Mouse (Mus musculus): ENCODE measurements around the gene Npas3.

Gene Npas3

DNA sequence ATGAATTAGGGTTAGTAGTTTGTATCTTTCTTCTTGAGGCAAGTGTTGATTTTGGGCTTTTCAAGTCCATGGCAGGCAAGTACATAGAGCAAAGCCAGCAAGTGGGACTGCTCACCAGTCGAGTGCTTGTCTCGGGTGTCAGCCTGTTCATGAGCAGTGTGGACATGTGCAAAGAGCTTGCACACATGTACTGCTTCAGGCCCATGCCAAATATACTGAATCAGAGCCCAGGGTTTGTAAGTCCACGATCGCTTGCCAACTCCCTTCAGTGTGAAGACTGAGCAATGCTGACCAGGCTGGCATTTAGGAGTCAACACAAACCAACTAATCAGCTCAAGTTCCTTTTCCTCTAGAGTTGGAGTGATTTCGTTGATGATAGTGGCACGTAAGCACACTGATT is 805.1 kb downstream of the Npas3 start:
- no peak for DNase-seq (ENCODE audit: low spot score in 2 of 2)

DNA sequence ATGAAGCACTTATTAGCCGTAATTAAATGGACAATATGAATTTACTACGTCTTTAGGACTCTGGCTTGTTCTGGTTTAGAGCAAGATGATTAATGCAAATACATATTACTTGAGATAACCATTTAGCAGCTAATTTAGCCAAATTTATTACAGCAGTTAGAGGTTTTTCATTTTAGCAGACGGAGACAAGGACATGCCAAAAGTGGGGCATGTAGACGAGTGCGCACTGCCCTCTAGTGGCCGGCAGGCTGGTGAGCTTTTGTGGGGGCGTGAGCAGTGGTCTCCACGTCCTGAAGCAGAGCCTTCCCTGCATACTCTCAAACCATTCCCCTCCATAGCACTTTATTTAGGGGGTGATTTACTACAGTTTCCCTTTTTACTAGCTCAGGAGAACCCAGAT is 812.3 kb downstream of the Npas3 start:
- DNase-seq (ENCODE audit: low spot score in 2 of 2), result peak; percentile 25 to 44

DNA sequence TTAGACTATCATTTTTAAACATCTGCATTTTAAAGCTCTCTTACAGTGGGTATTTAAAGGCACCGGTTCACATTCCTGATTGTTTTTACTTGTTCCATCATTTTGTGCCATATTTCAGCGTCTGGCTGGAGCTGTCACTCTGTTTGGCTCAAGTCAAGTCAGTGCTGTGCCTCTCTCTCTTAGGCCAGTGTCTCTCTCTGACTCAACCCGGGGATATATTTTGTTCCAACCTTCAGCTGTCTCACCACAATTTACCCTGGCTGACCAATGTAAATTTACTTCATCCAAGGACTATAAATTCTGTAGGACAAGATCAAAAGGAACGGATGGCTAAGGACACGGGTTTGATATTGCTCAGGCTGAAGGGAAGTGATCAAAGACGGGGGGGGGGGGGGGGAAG is 812.7 kb downstream of the Npas3 start:
- DNase-seq (ENCODE audit: low spot score in 2 of 2), result no peak

DNA sequence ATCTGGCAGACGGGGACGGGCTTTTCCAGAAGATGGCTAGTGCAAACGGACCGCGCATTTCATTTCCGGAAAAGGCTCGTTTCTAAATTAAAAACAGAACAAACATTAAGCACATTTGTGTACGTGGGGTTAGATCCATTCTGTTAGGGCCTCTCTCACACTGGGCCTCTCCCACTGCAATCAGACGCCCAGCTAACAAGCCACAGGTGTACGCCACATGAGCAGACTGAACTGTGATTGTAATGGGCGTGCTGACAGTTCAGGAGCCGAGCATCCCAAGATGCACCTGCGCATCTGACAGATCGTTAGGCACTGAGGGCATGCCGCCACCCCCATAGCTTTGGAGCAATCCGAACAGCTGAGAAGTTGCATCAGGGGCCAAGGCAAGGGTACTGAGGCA is 816.5 kb downstream of the Npas3 start:
- DNase-seq (ENCODE audit: low spot score in 2 of 2), result no peak

DNA sequence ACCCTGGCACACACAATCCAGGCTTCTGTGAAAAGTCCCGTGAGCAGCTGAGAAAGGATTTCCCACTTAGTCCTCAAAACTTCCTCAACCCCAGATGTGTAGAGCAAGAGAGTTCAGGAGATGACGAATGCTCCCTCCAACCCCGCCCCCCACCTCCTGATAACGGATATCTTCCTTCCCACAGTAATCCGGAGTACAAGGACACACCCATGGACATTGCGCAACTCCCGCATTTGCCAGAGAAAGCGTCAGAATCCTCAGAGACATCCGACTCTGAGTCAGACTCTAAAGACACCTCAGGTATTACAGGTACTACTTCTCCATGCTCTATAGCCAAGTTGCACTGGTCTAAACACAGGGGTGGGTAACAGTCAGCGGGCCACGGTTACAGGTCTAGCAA is 817.1 kb downstream of the Npas3 start:
- DNase-seq (ENCODE audit: low spot score in 2 of 2), result peak in 1 of 2 experiments; percentile 5

DNA sequence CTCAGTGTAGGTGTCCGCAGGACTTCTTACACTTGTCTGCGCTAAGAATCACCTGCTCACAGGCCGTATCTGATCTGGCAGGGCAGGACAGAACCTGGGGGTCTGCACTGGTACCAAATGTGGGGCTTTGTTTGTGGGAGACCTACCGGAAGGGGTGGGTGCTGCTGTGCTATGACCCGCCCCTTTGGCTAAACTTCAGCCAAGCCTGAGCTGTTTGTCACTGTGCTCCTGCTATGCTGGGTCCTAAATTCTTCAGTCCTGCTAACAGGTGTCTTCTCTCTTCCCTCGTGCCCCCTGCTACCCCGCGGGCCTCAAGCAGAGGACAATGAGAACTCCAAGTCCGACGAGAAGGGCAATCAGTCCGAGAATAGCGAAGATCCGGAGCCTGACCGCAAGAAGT is 818.9 kb downstream of the Npas3 start:
- no peak for DNase-seq (ENCODE audit: low spot score in 2 of 2)

DNA sequence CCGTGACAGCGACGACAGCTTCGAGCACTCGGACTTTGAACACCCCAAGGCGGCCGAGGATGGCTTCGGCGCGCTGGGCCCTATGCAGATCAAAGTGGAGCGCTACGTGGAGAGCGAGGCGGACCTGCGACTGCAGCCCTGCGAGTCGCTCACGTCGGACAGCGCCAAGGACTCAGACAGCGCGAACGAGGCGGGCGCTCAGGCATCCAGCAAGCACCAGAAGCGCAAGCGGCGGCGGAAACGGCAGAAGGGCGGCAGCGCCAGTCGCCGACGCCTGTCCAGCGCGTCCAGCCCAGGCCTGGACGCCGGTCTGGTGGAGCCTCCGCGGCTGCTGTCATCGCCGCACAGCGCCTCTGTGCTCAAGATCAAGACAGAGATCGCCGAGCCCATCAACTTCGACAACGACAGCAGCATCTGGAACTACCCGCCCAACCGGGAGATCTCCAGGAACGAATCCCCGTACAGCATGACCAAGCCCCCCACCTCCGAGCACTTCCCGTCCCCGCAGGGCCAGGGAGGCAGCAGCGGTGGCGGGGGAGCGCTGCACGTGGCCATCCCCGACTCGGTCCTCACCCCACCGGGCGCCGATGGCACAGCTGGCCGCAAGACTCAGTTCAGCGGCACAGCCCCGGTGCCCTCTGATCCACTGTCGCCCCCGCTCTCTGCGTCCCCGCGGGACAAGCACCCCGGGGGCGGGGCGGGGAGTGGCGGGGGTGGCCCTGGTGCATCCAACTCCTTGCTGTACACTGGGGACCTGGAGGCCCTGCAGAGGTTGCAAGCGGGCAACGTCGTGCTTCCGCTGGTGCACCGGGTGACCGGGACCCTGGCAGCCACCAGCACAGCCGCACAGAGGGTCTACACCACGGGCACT is 819.6 kb downstream of the Npas3 start:
- peak; percentile 6 to 9 for DNase-seq (ENCODE audit: low spot score in 2 of 2)

DNA sequence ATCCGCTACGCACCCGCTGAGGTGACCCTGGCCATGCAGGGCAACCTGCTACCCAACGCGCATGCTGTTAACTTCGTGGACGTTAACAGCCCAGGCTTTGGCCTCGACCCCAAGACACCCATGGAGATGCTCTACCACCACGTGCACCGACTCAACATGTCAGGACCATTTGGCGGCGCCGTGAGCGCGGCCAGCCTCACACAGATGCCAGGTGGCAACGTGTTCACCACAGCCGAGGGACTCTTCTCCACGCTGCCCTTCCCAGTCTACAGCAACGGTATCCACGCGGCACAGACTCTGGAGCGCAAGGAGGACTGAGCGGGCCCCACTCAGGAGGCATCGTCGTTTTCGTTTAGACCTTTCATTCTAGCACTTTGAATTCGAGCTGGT is 820.3 kb downstream of the Npas3 start:
- no peak for DNase-seq (ENCODE audit: low spot score in 2 of 2)

DNA sequence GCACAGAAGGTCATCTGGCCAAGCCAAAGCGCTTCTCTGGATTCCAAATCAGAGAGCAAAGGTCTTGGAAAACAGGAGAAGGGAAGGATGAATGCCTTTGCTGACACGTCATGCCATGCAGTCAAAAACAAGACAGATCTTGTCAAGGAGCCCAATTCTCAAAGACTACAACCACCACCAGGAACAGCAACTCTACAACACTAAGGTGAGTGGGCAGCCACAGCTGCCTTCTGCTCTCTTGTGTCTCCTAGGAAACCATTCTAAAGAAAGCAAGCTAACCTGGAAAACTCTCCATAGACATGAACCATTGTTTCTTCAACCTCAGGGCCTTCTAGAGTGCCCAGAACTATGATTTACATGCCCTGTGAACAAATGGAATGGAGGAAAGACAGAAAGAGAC is 825.5 kb downstream of the Npas3 start:
- no peak for DNase-seq (ENCODE audit: low spot score in 2 of 2)

DNA sequence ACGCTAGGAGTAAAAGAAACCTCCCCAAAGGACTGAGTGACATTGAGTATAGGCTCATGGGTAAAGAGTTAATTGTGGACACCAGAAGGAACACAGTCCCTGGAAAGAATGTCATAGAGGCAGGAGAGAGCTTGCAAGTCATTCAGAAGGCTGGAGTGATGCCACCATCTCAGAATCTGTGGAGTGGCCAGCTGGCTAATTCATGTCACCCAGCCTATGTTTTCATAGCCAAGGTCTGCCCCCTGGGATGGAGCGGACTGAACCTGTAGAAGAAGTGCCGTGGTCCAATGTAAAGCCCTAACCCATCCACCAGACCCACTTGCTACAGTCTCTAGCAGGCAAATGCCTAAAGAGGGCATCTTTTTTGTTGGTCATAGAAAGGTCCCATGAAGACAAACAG is 832.5 kb downstream of the Npas3 start:
- no peak for DNase-seq (ENCODE audit: low spot score in 2 of 2)

DNA sequence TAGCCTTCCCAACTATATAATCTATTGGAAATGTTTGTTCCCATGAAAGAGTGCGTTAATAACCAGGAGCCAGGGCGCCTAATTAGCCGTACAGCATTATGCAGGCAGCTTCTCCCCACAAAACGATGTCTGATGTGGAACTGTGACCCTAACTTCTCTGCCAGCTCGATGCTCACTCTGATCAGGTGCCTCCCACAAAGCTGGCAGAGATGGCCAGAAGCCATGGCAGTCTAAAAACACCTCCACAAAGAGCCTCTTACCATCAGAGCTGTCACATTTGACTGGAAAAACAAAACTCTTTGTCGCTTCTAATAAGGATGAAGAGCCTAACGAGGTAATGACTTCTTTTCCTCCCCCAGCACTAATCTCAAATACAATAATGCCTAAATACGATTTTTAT is 845.3 kb downstream of the Npas3 start:
- no peak for DNase-seq (ENCODE audit: low spot score in 2 of 2)

DNA sequence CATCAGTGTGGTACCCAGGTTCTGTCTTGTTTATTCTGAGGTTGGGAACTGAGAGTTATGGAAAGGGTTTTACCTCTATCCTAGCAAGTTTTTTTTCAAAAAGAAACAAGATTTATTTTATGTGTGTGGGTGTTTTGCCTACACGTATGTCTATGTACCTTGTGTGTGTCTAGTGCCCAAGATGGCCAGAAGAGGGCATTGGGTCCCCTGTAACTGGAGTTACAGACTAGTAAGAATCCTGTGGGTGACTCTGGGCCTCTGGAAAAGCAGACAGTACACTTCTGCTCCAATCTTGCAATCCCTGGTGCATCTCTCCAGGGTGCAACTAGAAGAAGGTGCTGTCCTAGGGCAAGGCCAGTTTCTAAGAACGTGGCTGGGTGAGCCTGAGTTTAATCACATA is 848.0 kb downstream of the Npas3 start:
- DNase-seq (ENCODE audit: low spot score in 2 of 2), result no peak

DNA sequence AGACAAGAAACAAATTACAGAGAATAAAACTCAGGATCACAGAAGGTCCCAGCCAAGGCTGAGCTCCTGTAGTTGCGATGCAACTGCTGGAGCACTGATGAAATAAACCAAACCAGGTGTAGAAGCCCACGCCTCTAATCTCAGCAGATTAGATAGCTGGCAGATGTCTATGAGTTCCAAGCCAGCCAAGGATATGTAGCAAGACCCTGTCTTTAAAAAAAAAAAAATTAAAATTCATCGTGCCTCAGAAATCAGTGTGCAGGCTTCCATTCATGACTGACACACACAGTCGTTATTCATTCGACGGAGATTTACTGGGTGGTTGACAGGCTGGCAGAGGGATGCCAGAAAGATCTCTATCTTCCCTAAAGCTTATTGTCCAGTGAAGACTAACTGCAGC is 849.7 kb downstream of the Npas3 start:
- no peak for DNase-seq (ENCODE audit: low spot score in 2 of 2)

DNA sequence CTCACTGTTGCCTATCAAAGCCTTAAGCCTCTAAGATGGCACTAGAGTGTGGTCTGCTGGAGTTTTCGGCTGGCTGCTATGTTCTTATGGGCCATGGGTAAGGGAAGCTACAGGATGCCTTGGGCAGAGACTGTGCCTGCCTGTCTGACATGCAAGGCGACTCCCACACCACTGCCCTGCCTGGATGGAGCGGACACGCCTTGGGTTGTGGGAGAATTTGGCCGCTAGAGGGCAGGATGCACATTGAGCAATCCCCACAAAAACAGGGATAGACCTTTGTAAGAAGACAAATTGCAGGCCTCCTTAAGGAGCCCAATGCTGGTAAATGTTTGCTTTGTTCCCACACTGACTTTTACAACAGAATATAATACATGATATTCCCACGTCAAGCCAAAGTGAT is 850.3 kb downstream of the Npas3 start:
- peak; percentile 72 to 78 for DNase-seq (ENCODE audit: low spot score in 2 of 2)

DNA sequence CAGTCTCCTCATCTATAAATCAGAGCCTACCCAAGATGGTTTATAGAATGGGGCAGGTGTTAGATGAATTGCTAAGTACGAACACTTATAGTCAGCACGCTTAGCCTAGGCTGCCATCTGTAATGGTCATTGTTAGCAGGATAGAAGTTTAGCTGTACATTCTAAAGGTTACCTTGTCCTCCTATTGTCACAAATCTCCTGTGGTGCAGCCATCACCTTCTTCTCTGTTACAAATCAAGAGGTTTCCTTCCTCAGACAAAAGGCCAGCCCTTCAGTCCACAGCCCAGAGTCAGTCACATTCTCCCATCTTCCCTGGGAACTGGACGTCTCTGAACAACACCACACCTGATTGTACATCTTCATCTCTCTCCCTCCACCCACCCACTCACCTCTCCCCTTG is 851.0 kb downstream of the Npas3 start:
- no peak for DNase-seq (ENCODE audit: low spot score in 2 of 2)

DNA sequence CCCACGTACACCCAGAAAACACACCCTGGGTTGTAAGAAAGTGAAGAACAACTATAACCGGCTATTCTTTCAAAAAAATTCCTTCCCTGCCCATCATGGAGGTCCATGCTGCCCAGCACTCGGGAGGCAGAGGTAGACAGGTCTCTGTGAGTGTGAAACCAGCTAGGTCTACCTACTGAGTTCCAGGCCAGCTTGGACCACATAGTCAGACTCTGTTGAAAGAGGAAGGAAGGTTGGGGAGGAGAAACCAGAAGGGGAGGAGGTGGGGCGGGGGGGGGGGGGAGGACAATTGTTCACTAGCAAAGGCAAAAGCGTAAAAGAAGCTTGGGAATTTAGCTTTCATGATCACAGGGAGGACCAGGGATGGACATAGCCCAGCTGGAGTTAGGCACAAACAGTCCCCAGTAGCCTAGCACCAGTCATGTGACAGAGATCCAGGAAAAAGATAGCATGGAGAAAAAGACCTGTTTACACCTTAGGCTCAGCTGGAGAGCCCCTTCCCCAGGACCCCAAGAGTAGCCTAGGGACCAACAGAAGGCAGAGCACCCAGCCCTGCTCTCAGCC is 852.9 kb downstream of the Npas3 start:
- no peak for DNase-seq (ENCODE audit: low spot score in 2 of 2)

DNA sequence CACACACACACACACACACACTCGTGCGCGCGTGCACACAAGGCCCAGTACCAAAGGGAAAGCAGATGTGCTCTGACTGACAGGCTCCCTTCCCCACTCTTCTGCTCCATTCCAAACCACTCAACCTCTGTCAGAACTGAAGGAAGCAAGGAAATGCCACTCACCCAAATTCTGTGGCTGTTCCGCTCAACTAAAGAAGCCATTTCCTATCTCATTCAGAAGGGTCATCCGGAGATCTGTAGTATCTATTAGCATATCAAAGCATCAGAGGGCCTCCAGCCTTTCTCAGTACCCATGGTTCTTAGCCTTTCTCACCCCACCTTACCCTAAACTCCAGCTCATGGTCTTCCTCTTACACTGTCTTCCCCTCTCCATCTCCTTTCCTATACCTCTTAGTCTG is 854.0 kb downstream of the Npas3 start:
- no peak for DNase-seq (ENCODE audit: low spot score in 2 of 2)

DNA sequence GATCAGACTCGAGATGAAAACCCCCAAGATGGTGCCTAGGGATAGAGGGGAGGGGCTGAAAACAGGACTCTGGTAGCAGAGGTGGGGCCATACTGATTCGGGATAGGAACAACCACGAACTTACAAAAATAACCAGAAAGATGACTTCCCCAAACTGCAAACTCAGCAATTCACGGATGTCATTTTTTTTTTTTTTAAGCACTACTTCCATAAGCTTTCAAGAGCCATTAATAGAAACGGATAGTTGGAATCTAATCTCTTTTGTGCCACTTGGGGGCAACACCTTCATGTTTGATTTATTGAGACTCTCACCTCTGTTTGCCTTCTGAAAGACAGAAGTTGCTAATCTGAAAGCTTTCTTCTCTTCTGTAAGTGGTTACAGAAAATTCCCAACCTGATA is 857.1 kb downstream of the Npas3 start:
- DNase-seq (ENCODE audit: low spot score in 2 of 2), result no peak

DNA sequence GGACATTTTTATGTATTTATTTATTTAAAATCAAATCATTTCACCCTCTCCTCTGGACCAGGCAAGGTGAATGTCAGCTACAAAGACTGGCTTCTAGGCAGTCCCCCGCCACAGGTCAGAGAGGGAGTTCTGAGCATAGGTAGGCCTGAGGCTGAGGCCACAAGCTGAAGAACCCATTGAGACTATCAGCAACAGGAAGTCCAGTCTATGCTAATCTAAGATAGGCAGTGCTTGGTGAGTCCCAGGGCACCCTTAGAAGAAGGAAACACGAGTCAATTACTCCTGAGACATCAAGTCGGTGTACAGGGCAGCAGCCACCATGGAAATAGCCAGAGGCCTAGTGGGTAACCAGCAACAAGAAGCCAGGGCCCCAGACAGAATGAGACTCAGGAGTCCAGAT is 857.5 kb downstream of the Npas3 start:
- no peak for DNase-seq (ENCODE audit: low spot score in 2 of 2)

DNA sequence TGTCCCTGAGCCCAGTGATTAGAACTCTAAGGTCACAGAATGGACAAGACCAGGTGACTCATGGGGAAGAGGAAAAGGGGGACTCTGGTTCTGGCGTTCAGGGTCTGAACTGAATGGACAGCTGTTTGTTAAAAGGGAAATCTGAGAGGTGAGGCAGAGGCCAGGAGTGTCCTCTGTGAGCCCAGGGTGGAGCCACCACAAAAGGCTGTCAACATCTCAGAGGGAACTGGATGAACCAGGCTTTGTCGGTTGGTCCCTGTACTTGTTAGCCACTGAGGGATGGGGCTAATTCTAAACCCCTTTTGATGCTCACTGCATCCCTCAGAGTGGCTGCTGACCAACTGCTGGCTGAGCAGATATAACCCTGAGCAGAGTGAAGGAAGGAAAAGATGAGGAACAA is 861.9 kb downstream of the Npas3 start:
- no peak for DNase-seq (ENCODE audit: low spot score in 2 of 2)

DNA sequence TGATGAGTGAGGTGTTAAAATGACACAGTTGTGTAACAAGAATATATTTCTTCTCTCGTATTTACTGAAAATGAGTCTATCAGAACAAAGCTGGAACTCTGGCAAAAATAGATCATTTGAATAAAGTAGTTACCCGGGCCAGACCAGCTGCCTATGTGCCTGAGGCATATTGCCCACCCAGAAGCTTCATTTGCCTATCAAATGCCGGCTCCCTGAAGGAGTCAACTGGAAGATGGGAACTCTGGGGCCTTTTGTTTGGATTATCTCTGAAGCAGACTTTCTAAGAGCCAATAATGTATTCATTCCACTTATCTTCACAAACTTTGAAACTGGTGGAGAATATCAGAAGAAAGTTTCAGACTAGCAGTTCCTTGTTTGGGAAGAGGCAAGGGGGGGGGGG is 862.5 kb downstream of the Npas3 start:
- no peak for DNase-seq (ENCODE audit: low spot score in 2 of 2)

DNA sequence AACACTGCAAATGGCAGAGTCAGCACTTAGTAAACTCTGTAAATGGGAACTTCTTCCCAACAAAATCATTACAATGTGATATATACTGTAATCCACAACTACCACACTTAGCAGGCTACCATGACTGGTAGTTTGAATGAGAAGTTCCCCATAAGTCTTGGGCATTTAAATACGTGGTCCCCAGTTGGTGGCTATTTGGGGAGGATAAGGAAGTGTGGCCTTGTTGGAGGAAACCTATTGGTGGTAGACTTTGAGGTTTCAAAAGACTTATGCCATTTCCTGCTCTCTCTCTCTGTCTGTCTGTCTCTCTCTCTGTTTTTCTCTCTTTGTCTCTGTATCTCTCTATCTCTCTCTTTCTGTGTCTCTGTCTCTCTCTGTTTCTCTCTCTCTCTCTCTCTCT is 871.9 kb downstream of the Npas3 start:
- DNase-seq (ENCODE audit: low spot score in 2 of 2), result no peak

DNA sequence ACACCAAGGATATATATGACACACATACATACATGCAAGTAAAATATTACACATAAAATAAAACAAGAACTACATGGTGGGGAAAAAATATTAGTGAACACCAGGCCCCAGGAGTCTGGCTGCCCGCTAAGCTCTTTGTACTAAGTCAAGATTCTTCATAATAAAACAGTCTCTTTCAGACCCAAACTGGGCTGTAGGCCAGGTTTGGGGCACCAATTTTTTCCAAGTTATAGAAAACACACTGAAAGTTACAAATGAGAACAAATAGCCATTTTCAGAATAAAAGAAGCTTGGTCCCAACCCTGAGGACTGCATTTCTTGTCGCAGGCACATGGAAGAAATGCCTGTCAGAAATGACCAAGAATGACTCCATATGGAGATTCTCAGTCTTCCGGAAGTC is 872.8 kb downstream of the Npas3 start:
- no peak for DNase-seq (ENCODE audit: low spot score in 2 of 2)
